Mouse (Mus musculus) heart, embryonic 10.5 days (tissue): ENCODE data around the gene Tspan15. TPM values are rescaled to one million over a fixed set of nuclear protein-coding genes. Genes with fewer than 3 reads are reported as not detected.

ENCODE experiments used
- DNase-seq: peaks from one replicate; pipeline ENCODE4 v3.0.0-alpha.2; 2017; ENCODE audit warnings: low spot score
- H3K27ac ChIP-seq: fragments of 300-500 bp; sonication (generic); 2 replicates; pipeline ENCODE4 v1.5.1; 2016; ENCODE audit warnings: mild to moderate bottlenecking
- H3K27me3 ChIP-seq: fragments of 300-500 bp; sonication (generic); 2 replicates; pipeline ENCODE4 v1.6.1; 2016; ENCODE audit warnings: mild to moderate bottlenecking; ENCODE audit not compliant: poor library complexity, insufficient read depth, severe bottlenecking
- H3K36me3 ChIP-seq: fragments of 300-500 bp; sonication (generic); 2 replicates; pipeline ENCODE4 v1.6.1; 2016; ENCODE audit warnings: mild to moderate bottlenecking, moderate library complexity
- H3K4me1 ChIP-seq: fragments of 300-500 bp; sonication (generic); 2 replicates; pipeline ENCODE4 v1.6.1; 2016; ENCODE audit warnings: mild to moderate bottlenecking
- H3K4me3 ChIP-seq: fragments of 300-500 bp; sonication (generic); 2 replicates; pipeline ENCODE4 v1.5.1; 2016; ENCODE audit warnings: mild to moderate bottlenecking, moderate library complexity
- H3K9me3 ChIP-seq: fragments of 300-500 bp; sonication (generic); 2 replicates; pipeline ENCODE4 v1.6.1; 2016; ENCODE audit warnings: mild to moderate bottlenecking, moderate library complexity
- WGBS: fragments of 180-500 bp; shearing (Covaris S2); methylation state at CpG from one replicate; pipeline ENCODE4 v1.1.7; 2016; 5-methylcytosine and 5-hydroxymethylcytosine counted together
- polyA plus RNA-seq: library from polyadenylated mRNA; unstranded; fragments of >200 nt; fragmentation: Nextera tagmentation; extraction: Ambion mirVana; gene quantifications from 2 replicates; pipeline ENCODE4 v1.2.1, GENCODE M21; 2016

The Tspan15 gene
- polyA plus RNA-seq, 1 experiment from 2014 or later = 13.9 TPM

GRCm38 (mm10) chr10:62174533-62175313 is 56.3 kb downstream of the Tspan15 start:
- 58% methylated on average over 15 of the region's 15 CpGs for WGBS
- H3K4me1 ChIP-seq = peaks cover 15% of the 10 kb centered on the region; the same call in 1 of the 2 replicates
- H3K27me3 ChIP-seq = peaks cover 29% of the 10 kb centered on the region; the same call in 1 of the 2 replicates
- DNase-seq = no peak
- no peaks in the 10 kb centered on the region for H3K9me3 ChIP-seq
- no peak overlapping the region for H3K27ac ChIP-seq
- H3K4me3 ChIP-seq = no peak overlapping the region
- H3K36me3 ChIP-seq = no peaks in the 10 kb centered on the region

- DNase-seq = no peak
- 35% methylated on average over 9 of the region's 9 CpGs for WGBS
- Histone ChIP-seq H3K4me3 (no peak overlapping the region), H3K27me3 (peaks cover 29% of the 10 kb centered on the region; the same call in 1 of the 2 replicates), H3K27ac (no peak overlapping the region), H3K9me3 (no peaks in the 10 kb centered on the region), H3K36me3 (no peaks in the 10 kb centered on the region), H3K4me1 (peaks cover 15% of the 10 kb centered on the region; the same call in 1 of the 2 replicates)
Measured at GRCm38 (mm10) chr10:62173941-62174448, 57.1 kb downstream of the Tspan15 start.

GRCm38 (mm10) chr10:62172841-62173553 is 58.1 kb downstream of the Tspan15 start:
- WGBS = 7% methylated on average over 9 of the region's 9 CpGs

GRCm38 (mm10) chr10:62162410-62162809 is 68.6 kb downstream of the Tspan15 start:
- 60% methylated on average over 10 of the region's 10 CpGs for WGBS
- H3K9me3 ChIP-seq = no peaks in the 10 kb centered on the region
- no peak overlapping the region for H3K27ac ChIP-seq

More at GRCm38 (mm10) chr10:62172841-62173553, 58.1 kb downstream of the Tspan15 start:
- H3K27me3 ChIP-seq = peaks cover 29% of the 10 kb centered on the region; the same call in 1 of the 2 replicates
- H3K4me1 ChIP-seq = peaks cover 15% of the 10 kb centered on the region; the same call in 1 of the 2 replicates
- no peak overlapping the region for H3K27ac ChIP-seq
- H3K9me3 ChIP-seq = no peaks in the 10 kb centered on the region
- DNase-seq = no peak
- H3K36me3 ChIP-seq = no peaks in the 10 kb centered on the region
- no peak overlapping the region for H3K4me3 ChIP-seq

GRCm38 (mm10) chr10:62149929-62150328 is 81.1 kb downstream of the Tspan15 start:
- no peak for DNase-seq
- Histone ChIP-seq H3K27me3 (peaks cover 48% of the 10 kb centered on the region), H3K36me3 (no peaks in the 10 kb centered on the region), H3K4me1 (no peaks in the 10 kb centered on the region), H3K27ac (no peak overlapping the region), H3K4me3 (no peak overlapping the region), H3K9me3 (no peaks in the 10 kb centered on the region)
- 55% methylated on average over 7 of the region's 7 CpGs for WGBS

More at GRCm38 (mm10) chr10:62162410-62162809, 68.6 kb downstream of the Tspan15 start:
- DNase-seq = no peak
- Histone ChIP-seq H3K4me3 (no peak overlapping the region), H3K4me1 (no peaks in the 10 kb centered on the region), H3K27me3 (peaks cover 24% of the 10 kb centered on the region), H3K36me3 (no peaks in the 10 kb centered on the region)

- no peak overlapping the region for H3K27ac ChIP-seq
- 53% methylated on average over 12 of the region's 12 CpGs for WGBS
- no peaks in the 10 kb centered on the region for H3K4me1 ChIP-seq
Measured at GRCm38 (mm10) chr10:62147466-62148248, 83.4 kb downstream of the Tspan15 start.

GRCm38 (mm10) chr10:62145957-62146356 is 85.1 kb downstream of the Tspan15 start:
- H3K27me3 ChIP-seq = peaks cover 61% of the 10 kb centered on the region
- no peak overlapping the region for H3K27ac ChIP-seq
- 74% methylated on average over 5 of the region's 5 CpGs for WGBS
- H3K9me3 ChIP-seq = no peaks in the 10 kb centered on the region
- H3K4me3 ChIP-seq = no peak overlapping the region
- no peaks in the 10 kb centered on the region for H3K36me3 ChIP-seq
- no peak for DNase-seq
- no peaks in the 10 kb centered on the region for H3K4me1 ChIP-seq

More at GRCm38 (mm10) chr10:62147466-62148248, 83.4 kb downstream of the Tspan15 start:
- no peaks in the 10 kb centered on the region for H3K9me3 ChIP-seq
- H3K4me3 ChIP-seq = no peak overlapping the region
- H3K36me3 ChIP-seq = no peaks in the 10 kb centered on the region
- no peak for DNase-seq
- peaks cover 59% of the 10 kb centered on the region for H3K27me3 ChIP-seq

- Histone ChIP-seq H3K4me1 (no peaks in the 10 kb centered on the region), H3K27ac (no peak within 1 kb of the TSS), H3K27me3 (peaks cover 57% of the 10 kb centered on the region), H3K36me3 (no peaks in the 10 kb centered on the region), H3K9me3 (no peaks in the 10 kb centered on the region), H3K4me3 (no peak within 1 kb of the TSS)
- DNase-seq = no peak
- 60% methylated on average over 8 of the region's 8 CpGs for WGBS
Measured at GRCm38 (mm10) chr10:62143820-62144219, 87.2 kb downstream of the Tspan15 start, which contains the start of gene Fam241b. TSS of gene Fam241b (minus strand) at chr10:62143920.

GRCm38 (mm10) chr10:62138040-62138439 is 93.0 kb downstream of the Tspan15 start:
- Histone ChIP-seq H3K27ac (no peak overlapping the region), H3K4me1 (peaks cover 11% of the 10 kb centered on the region), H3K4me3 (no peak overlapping the region), H3K36me3 (no peaks in the 10 kb centered on the region), H3K9me3 (no peaks in the 10 kb centered on the region), H3K27me3 (peaks cover 76% of the 10 kb centered on the region)
- WGBS = 20% methylated on average over 3 of the region's 3 CpGs
- peak; percentile 74 for DNase-seq

- H3K4me3 ChIP-seq = no peak overlapping the region
- WGBS = 12% methylated on average over 4 of the region's 4 CpGs
- no peak for DNase-seq
- no peaks in the 10 kb centered on the region for H3K36me3 ChIP-seq
- no peak overlapping the region for H3K27ac ChIP-seq
- no peaks in the 10 kb centered on the region for H3K9me3 ChIP-seq
- H3K4me1 ChIP-seq = peaks cover 17% of the 10 kb centered on the region
- peaks cover 85% of the 10 kb centered on the region for H3K27me3 ChIP-seq
Measured at GRCm38 (mm10) chr10:62137150-62137549, 93.9 kb downstream of the Tspan15 start.

- DNase-seq = no peak
- H3K36me3 ChIP-seq = no peaks in the 10 kb centered on the region
- H3K4me1 ChIP-seq = peaks cover 24% of the 10 kb centered on the region
- no peaks in the 10 kb centered on the region for H3K9me3 ChIP-seq
- H3K27ac ChIP-seq = no peak overlapping the region
- H3K4me3 ChIP-seq = no peak overlapping the region
- H3K27me3 ChIP-seq = peaks cover 91% of the 10 kb centered on the region
- 8% methylated on average over 8 of the region's 8 CpGs for WGBS
Measured at GRCm38 (mm10) chr10:62135696-62136470, 95.2 kb downstream of the Tspan15 start.
